ENCODE assay signal across 8 mouse cellular contexts in the genomic region with DNA sequence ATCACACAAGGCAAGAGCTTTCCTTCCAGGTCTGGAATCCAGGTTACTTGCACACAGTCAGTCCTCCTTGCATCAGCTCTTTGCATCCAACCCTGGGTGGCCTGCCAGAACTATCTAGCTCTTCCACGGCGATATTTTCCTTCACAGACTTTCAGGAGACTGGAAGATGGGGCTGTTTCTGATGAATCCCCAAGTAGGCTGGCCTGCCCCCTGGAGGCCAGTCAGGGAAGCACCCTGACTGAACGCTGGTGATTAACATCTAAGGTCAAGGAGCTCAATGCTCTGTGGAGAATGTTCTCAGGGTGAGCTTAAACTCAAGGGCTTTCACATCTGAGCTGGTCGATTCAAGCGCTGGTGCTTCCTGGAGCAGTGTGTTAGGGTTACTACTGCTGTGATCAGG. TPM values are rescaled to one million over a fixed set of nuclear protein-coding genes. Genes with fewer than 3 reads are reported as not detected.
A peak's percentile ranks its signal among the peaks of the same experiment; 100 is the strongest.
DNase-seq lines count a peak whose midpoint lies in the region; ATAC-seq and TF ChIP-seq lines count a peak whose summit lies in the region.
"Had no signal": no experiment of that assay in that cellular context is flagged by ENCODE, and none has a peak within 500 bp of the region (broad histone marks: within the 10 kb centered on the region; RNA-seq: fewer than 3 reads in every experiment).

No protein-coding gene starts in this region.

- H3K27me3 ChIP-seq in spleen, adult 2 months (ENCODE audit: control insufficient read depth, insufficient read depth, low read length) = no peaks in the 10 kb centered on the region

- peak; percentile 84 for DNase-seq in ES-CJ7 (ENCODE audit: low read depth, low spot score)
- DNase-seq in adrenal gland, postnatal 10 days = peak; percentile 87
- DNase-seq in embryo, embryonic 9.5 days (ENCODE audit: extremely low spot score) = peak; percentile 78
- peak; percentile 39 to 54 for DNase-seq in heart, adult 9 months (ENCODE audit: low spot score in 2 of 2)
- DNase-seq in layer of hippocampus, adult 18-20 months (ENCODE audit: low spot score in 2 of 2) = peak; percentile 62 to 84
- peak; percentile 23 to 57 for DNase-seq in spleen, adult 2 months (ENCODE audit: low read depth in 1 of 2, low spot score in 2 of 2)

- peak; percentile 68 for ATAC-seq in megakaryocyte, adult 5-6 weeks (ENCODE audit: poor library complexity, severe bottlenecking)

- 0 out of 2 replicates have a peak, but pooled peaks cover under 1% of the 10 kb centered on the region for H3K36me3 ChIP-seq in spleen, adult 2 months (ENCODE audit: control insufficient read depth, insufficient read depth, low read length)

- peaks cover 9% of the 10 kb centered on the region; the same call in 1 of the 2 replicates for H3K4me1 ChIP-seq in spleen, adult 2 months (ENCODE audit: control insufficient read depth, insufficient read depth, insufficient read length)

- peak; percentile 87; the same call in 1 of the 2 replicates for TF ChIP-seq CTCF in spleen, adult 2 months (IDR thresholded peaks at IDR 0.05; ENCODE audit: extremely low read depth, insufficient read depth, insufficient read length, insufficient replicate concordance)

- WGBS in spleen, adult 2 months = 4% methylated on average over 5 of the region's 5 CpGs

- H3K4me3 ChIP-seq in spleen, adult 2 months (ENCODE audit: extremely low read depth, insufficient read depth, insufficient read length) = no peak overlapping the region

- no peak for TF ChIP-seq POLR2A in spleen, adult 2 months (IDR thresholded peaks at IDR 0.05; ENCODE audit: low read depth, low read length)

- no peak overlapping the region for H3K27ac ChIP-seq in spleen, adult 2 months (ENCODE audit: insufficient read depth, low read length)
- H3K27ac ChIP-seq: macrophage had no signal

RNA-seq across cellular contexts. Expression of gene Arfgap1, which starts 3.1 kb away (rescaled TPM):
- total RNA-seq in adrenal gland, postnatal 10 days (2021) = 10 to 100 TPM; 52.2 to 63.2 TPM
- 100 to 1,000 TPM; 127 to 135 TPM for total RNA-seq in layer of hippocampus, adult 18-20 months (2021)
- 16.5 and 18.7 TPM in 2 replicates for total RNA-seq in megakaryocyte, adult 5-6 weeks (2015)
- 34.8 and 35.0 TPM in 2 replicates for total RNA-seq in megakaryocyte, adult 5-6 weeks (2017)
- polyA plus RNA-seq in spleen, adult 2 months (2012; rRNA removed) = 33.9 and 34.8 TPM in 2 replicates

RNA-seq across cellular contexts. Expression of gene Nkain4, which starts 9.5 kb away (rescaled TPM):
- total RNA-seq in adrenal gland, postnatal 10 days (2021) = 10 to 100 TPM in 1 of 2 experiments, 1 to 10 TPM in 1; 7.6 to 10.4 TPM
- 10 to 100 TPM; 52.7 to 54.2 TPM for total RNA-seq in layer of hippocampus, adult 18-20 months (2021)
- not detected in 2 replicates for total RNA-seq in megakaryocyte, adult 5-6 weeks (2015)
- total RNA-seq in megakaryocyte, adult 5-6 weeks (2017) = not detected in 2 replicates
- polyA plus RNA-seq in spleen, adult 2 months (2012; rRNA removed) = 3.0 and 4.7 TPM in 2 replicates
- polyA plus RNA-seq: macrophage had no signal

RNA-seq across cellular contexts. Expression of gene Col20a1, which starts 22.4 kb away (rescaled TPM):
- total RNA-seq in adrenal gland, postnatal 10 days (2021) = 1 to 10 TPM; 2.7 to 4.3 TPM
- total RNA-seq in layer of hippocampus, adult 18-20 months (2021) = 1 to 10 TPM; 1.9 to 2.1 TPM
- 0.11 and 0.23 TPM in 2 replicates for total RNA-seq in megakaryocyte, adult 5-6 weeks (2015)
- 0.18 and 0.28 TPM in 2 replicates for total RNA-seq in megakaryocyte, adult 5-6 weeks (2017)
- 1.9 and 2.1 TPM in 2 replicates for polyA plus RNA-seq in spleen, adult 2 months (2012; rRNA removed)

RNA-seq across cellular contexts. Expression of gene Birc7, which starts 35.1 kb away (rescaled TPM):
- not detected for total RNA-seq in adrenal gland, postnatal 10 days (2021)
- under 1 TPM; 0.27 to 0.28 TPM for total RNA-seq in layer of hippocampus, adult 18-20 months (2021)
- not detected in 2 replicates for total RNA-seq in megakaryocyte, adult 5-6 weeks (2015)
- not detected in 2 replicates for total RNA-seq in megakaryocyte, adult 5-6 weeks (2017)
- polyA plus RNA-seq in spleen, adult 2 months (2012; rRNA removed) = not detected in 2 replicates
- polyA plus RNA-seq: macrophage had no signal

RNA-seq across cellular contexts. Expression of gene Ythdf1, which starts 43.2 kb away (rescaled TPM):
- total RNA-seq in adrenal gland, postnatal 10 days (2021) = 10 to 100 TPM; 44.8 to 55.9 TPM
- total RNA-seq in layer of hippocampus, adult 18-20 months (2021) = 10 to 100 TPM; 50.9 to 55.6 TPM
- 54.2 and 55.4 TPM in 2 replicates for total RNA-seq in megakaryocyte, adult 5-6 weeks (2015)
- total RNA-seq in megakaryocyte, adult 5-6 weeks (2017) = 24.1 and 26.0 TPM in 2 replicates
- 23.5 and 29.3 TPM in 2 replicates for polyA plus RNA-seq in spleen, adult 2 months (2012; rRNA removed)

Comparison
In these comparisons a context has a peak if more than half of its experiments do, and no peak if none do; other contexts are left out.
1. RNA of gene Nkain4, which starts 9.5 kb away (total RNA-seq): 52.7 to 54.2 TPM in layer of hippocampus, adult 18-20 months and 7.6 to 10.4 TPM in adrenal gland, postnatal 10 days; not detected in megakaryocyte, adult 5-6 weeks; every median in the first group is over 4 times any median in the second.
2. Peak in every context shown above with its lines, with median percentiles within 50 percentile points of each other: DNase-seq.